Mouse (Mus musculus) forebrain, embryonic 14.5 days (tissue): ENCODE results near the gene Rita1. TPM values are rescaled to one million over a fixed set of nuclear protein-coding genes. Genes with fewer than 3 reads are reported as not detected.
A peak's percentile ranks its signal among the peaks of the same experiment; 100 is the strongest.

ENCODE experiments used
- ATAC-seq: fragments of 200-750 bp; cut with Nextera tagmentation; 2 replicates; pipeline ENCODE4 v1.8.0; 2017; ENCODE audit warnings: mild to moderate bottlenecking, moderate library complexity
- DNase-seq: peaks from one replicate; pipeline ENCODE4 v3.0.0-alpha.2; 2015; ENCODE audit warnings: low spot score
- H3K27ac ChIP-seq: fragments of 300-500 bp; sonication (generic); 2 replicates; pipeline ENCODE4 v1.5.1; 2014; ENCODE audit warnings: low read depth, mild to moderate bottlenecking, control low read depth, low read length, moderate library complexity
- H3K27me3 ChIP-seq: fragments of 300-500 bp; sonication (generic); replicated peaks from 2 replicates; pipeline ENCODE4 v1.6.1; 2014; ENCODE audit warnings: low read length, control low read depth, mixed read lengths; ENCODE audit not compliant: control insufficient read depth, insufficient read depth
- H3K36me3 ChIP-seq: fragments of 300-500 bp; sonication (generic); 2 replicates; pipeline ENCODE4 v1.6.1; 2014; ENCODE audit warnings: low read length, control low read depth; ENCODE audit not compliant: control insufficient read depth, insufficient read depth
- H3K4me1 ChIP-seq: fragments of 300-500 bp; sonication (generic); 2 replicates; pipeline ENCODE4 v1.6.1; 2014; ENCODE audit warnings: antibody characterized with exemption, low read length, control low read depth; ENCODE audit not compliant: control insufficient read depth, insufficient read depth
- H3K4me2 ChIP-seq: fragments of 300-500 bp; sonication (generic); 2 replicates; pipeline ENCODE4 v1.6.1; 2014; ENCODE audit warnings: mild to moderate bottlenecking, control low read depth, low read length
- H3K4me3 ChIP-seq: fragments of 300-500 bp; sonication (generic); 2 replicates; pipeline ENCODE4 v1.5.1; 2014; ENCODE audit warnings: low read depth, low read length, control low read depth
- H3K9ac ChIP-seq: fragments of 300-500 bp; sonication (generic); 2 replicates; pipeline ENCODE4 v1.6.1; 2014; ENCODE audit warnings: mild to moderate bottlenecking, low read length, control low read depth, moderate library complexity
- H3K9me3 ChIP-seq: fragments of 300-500 bp; sonication (generic); replicated peaks from 2 replicates; pipeline ENCODE4 v1.6.1; 2016; ENCODE audit warnings: low read length, control low read depth, mixed read lengths; ENCODE audit not compliant: control insufficient read depth
- WGBS: fragments of 180-500 bp; shearing (Covaris S2); extraction: QIAGEN DNeasy Blood & Tissue Kit; methylation state at CpG from one replicate; pipeline ENCODE4 v1.1.7; 2014; 5-methylcytosine and 5-hydroxymethylcytosine counted together
- polyA plus RNA-seq: library from polyadenylated mRNA; unstranded; fragments of >200 nt; fragmentation: Nextera tagmentation; extraction: Ambion mirVana; gene quantifications from 2 replicates; pipeline ENCODE4 v1.2.1, GENCODE M21; 2014

Gene Rita1
- polyA plus RNA-seq, 1 experiment from 2014 or later, result 15.9 TPM

- DNase-seq (no peak), ATAC-seq (no peak)
- Histone ChIP-seq H3K36me3 (peaks cover 16% of the 10 kb centered on the region), H3K4me3 (peak overlapping the region; percentile 77), H3K9me3 (no peaks in the 10 kb centered on the region; the same call in 1 of the 2 replicates), H3K27me3 (no peaks in the 10 kb centered on the region), H3K9ac (peak overlapping the region; percentile 84), H3K27ac (no peak overlapping the region), H3K4me1 (peaks cover 18% of the 10 kb centered on the region), H3K4me2 (peak overlapping the region; percentile 99)
- WGBS, result 39% methylated on average over 9 of the region's 9 CpGs
Observed at GRCm38 (mm10) chr5:120587616-120587926, 24.8 kb downstream of the Rita1 start.

GRCm38 (mm10) chr5:120586741-120587615 lies 25.4 kb downstream of the Rita1 start:
- 11% methylated on average over 17 of the region's 17 CpGs for WGBS
- no peaks in the 10 kb centered on the region; the same call in 1 of the 2 replicates for H3K9me3 ChIP-seq
- no peak overlapping the region for H3K27ac ChIP-seq

GRCm38 (mm10) chr5:120584968-120585367 lies 27.4 kb downstream of the Rita1 start:
- Histone ChIP-seq H3K9me3 (no peaks in the 10 kb centered on the region), H3K4me2 (no peak overlapping the region), H3K4me3 (no peak overlapping the region), H3K9ac (no peak overlapping the region), H3K27ac (no peak overlapping the region), H3K27me3 (no peaks in the 10 kb centered on the region), H3K36me3 (peaks cover 28% of the 10 kb centered on the region), H3K4me1 (peaks cover 18% of the 10 kb centered on the region)
- ATAC-seq (no peak), DNase-seq (no peak)
- 37% methylated on average over 15 of the region's 15 CpGs for WGBS

More at GRCm38 (mm10) chr5:120586741-120587615, 25.4 kb downstream of the Rita1 start:
- H3K36me3 ChIP-seq, result peaks cover 21% of the 10 kb centered on the region
- ATAC-seq (no peak), DNase-seq (no peak)
- no peaks in the 10 kb centered on the region for H3K27me3 ChIP-seq
- H3K4me1 ChIP-seq, result peaks cover 18% of the 10 kb centered on the region
- H3K4me2 ChIP-seq, result peak overlapping the region; percentile 99
- peak overlapping the region; percentile 77 for H3K4me3 ChIP-seq
- peak overlapping the region; percentile 84; the same call in 1 of the 2 replicates for H3K9ac ChIP-seq

GRCm38 (mm10) chr5:120583511-120583910 lies 28.9 kb downstream of the Rita1 start:
- WGBS, result 95% methylated on average over 4 of the region's 4 CpGs
- no peaks in the 10 kb centered on the region for H3K27me3 ChIP-seq
- no peak overlapping the region for H3K4me3 ChIP-seq
- DNase-seq (no peak), ATAC-seq (no peak)
- peaks cover 25% of the 10 kb centered on the region for H3K4me1 ChIP-seq
- no peaks in the 10 kb centered on the region for H3K9me3 ChIP-seq
- H3K36me3 ChIP-seq, result peaks cover 28% of the 10 kb centered on the region
- no peak overlapping the region for H3K4me2 ChIP-seq
- H3K27ac ChIP-seq, result no peak overlapping the region
- no peak overlapping the region for H3K9ac ChIP-seq

- Histone ChIP-seq H3K4me3 (no peak overlapping the region), H3K27ac (no peak overlapping the region), H3K36me3 (peaks cover 28% of the 10 kb centered on the region), H3K27me3 (no peaks in the 10 kb centered on the region), H3K4me2 (no peak overlapping the region), H3K9me3 (no peaks in the 10 kb centered on the region), H3K4me1 (peaks cover 17% of the 10 kb centered on the region), H3K9ac (no peak overlapping the region)
- 93% methylated on average over 9 of the region's 9 CpGs for WGBS
- no peak for DNase-seq
- ATAC-seq, result no peak
Observed at GRCm38 (mm10) chr5:120582002-120582401, 30.4 kb downstream of the Rita1 start.

- H3K36me3 ChIP-seq, result peaks cover 28% of the 10 kb centered on the region
- no peak overlapping the region for H3K4me3 ChIP-seq
- H3K27me3 ChIP-seq, result no peaks in the 10 kb centered on the region
- no peaks in the 10 kb centered on the region for H3K9me3 ChIP-seq
- H3K27ac ChIP-seq, result peak overlapping the region; percentile 70
- no peak overlapping the region for H3K9ac ChIP-seq
- no peak overlapping the region for H3K4me2 ChIP-seq
- DNase-seq (peak; percentile 61), ATAC-seq (peak; percentile 54)
- peaks cover 13% of the 10 kb centered on the region for H3K4me1 ChIP-seq
- whole genome bisulfite sequencing, result 81% methylated on average over 26 of the region's 26 CpGs
Observed at GRCm38 (mm10) chr5:120579898-120580626, 32.3 kb downstream of the Rita1 start.

- peak; percentile 49 for DNase-seq
- peak; percentile 38 for ATAC-seq
- peak overlapping the region; percentile 70 for H3K27ac ChIP-seq
- no peaks in the 10 kb centered on the region for H3K9me3 ChIP-seq
- no peak overlapping the region for H3K4me3 ChIP-seq
- H3K36me3 ChIP-seq, result peaks cover 28% of the 10 kb centered on the region
- H3K27me3 ChIP-seq, result no peaks in the 10 kb centered on the region
- WGBS, result 72% methylated on average over 26 of the region's 26 CpGs
- no peak overlapping the region for H3K9ac ChIP-seq
- peaks cover 13% of the 10 kb centered on the region for H3K4me1 ChIP-seq
- no peak overlapping the region for H3K4me2 ChIP-seq
Observed at GRCm38 (mm10) chr5:120579211-120579897, 33.0 kb downstream of the Rita1 start.

- Histone ChIP-seq H3K9me3 (no peaks in the 10 kb centered on the region), H3K9ac (no peak overlapping the region), H3K36me3 (peaks cover 20% of the 10 kb centered on the region; the same call in 1 of the 2 replicates), H3K4me1 (peaks cover 13% of the 10 kb centered on the region), H3K4me2 (no peak overlapping the region), H3K27me3 (no peaks in the 10 kb centered on the region), H3K4me3 (no peak overlapping the region), H3K27ac (peak overlapping the region; percentile 18; the same call in 1 of the 2 replicates)
- DNase-seq (no peak), ATAC-seq (no peak)
- WGBS, result 62% methylated on average over 12 of the region's 12 CpGs
Observed at GRCm38 (mm10) chr5:120578504-120579081, 33.8 kb downstream of the Rita1 start.
